Mouse (Mus musculus): ENCODE measurements around the gene Smurf2. TPM values are rescaled to one million over a fixed set of nuclear protein-coding genes. Genes with fewer than 3 reads are reported as not detected.
A peak's percentile ranks its signal among the peaks of the same experiment; 100 is the strongest.

Smurf2 gene
- polyA plus RNA-seq, 1 experiment from 2014 or later: 14.1 TPM

GRCm38 (mm10) chr11:106896561-106897168, 23.9 kb downstream of the Smurf2 start:
- H3K9me3 ChIP-seq: no peaks in the 10 kb centered on the region
- no peak for ATAC-seq (ENCODE audit: low read depth)
- H3K27ac ChIP-seq (replicated peaks): no peak overlapping the region
- no peak overlapping the region for H3K9ac ChIP-seq
- no peaks in the 10 kb centered on the region for H3K27me3 ChIP-seq
- H3K4me2 ChIP-seq: no peak overlapping the region
- 86% methylated on average over 2 of the region's 2 CpGs for WGBS
- H3K4me3 ChIP-seq: no peak overlapping the region
- peaks cover 7% of the 10 kb centered on the region; the same call in 1 of the 2 replicates for H3K4me1 ChIP-seq (replicated peaks)
- no peaks in the 10 kb centered on the region for H3K36me3 ChIP-seq

GRCm38 (mm10) chr11:106883656-106884055, 36.9 kb downstream of the Smurf2 start:
- Histone ChIP-seq H3K9ac (no peak overlapping the region), H3K4me3 (no peak overlapping the region), H3K27ac (replicated peaks) (no peak overlapping the region), H3K27me3 (no peaks in the 10 kb centered on the region), H3K4me1 (replicated peaks) (no peaks in the 10 kb centered on the region), H3K9me3 (no peaks in the 10 kb centered on the region), H3K36me3 (no peaks in the 10 kb centered on the region), H3K4me2 (no peak overlapping the region)
- no peak for ATAC-seq (ENCODE audit: low read depth)
- 59% methylated on average over 1 of the region's 1 CpGs for WGBS

- Histone ChIP-seq H3K4me2 (no peak overlapping the region), H3K27ac (replicated peaks) (no peak overlapping the region), H3K27me3 (no peaks in the 10 kb centered on the region), H3K4me1 (replicated peaks) (0 out of 2 replicates have a peak, but pooled peaks cover 7% of the 10 kb centered on the region), H3K9ac (no peak overlapping the region), H3K4me3 (no peak overlapping the region), H3K36me3 (peaks cover 16% of the 10 kb centered on the region), H3K9me3 (no peaks in the 10 kb centered on the region)
- no peak for ATAC-seq (ENCODE audit: low read depth)
- WGBS: 89% methylated on average over 6 of the region's 6 CpGs
Measured at GRCm38 (mm10) chr11:106872650-106873049, 47.9 kb downstream of the Smurf2 start.

GRCm38 (mm10) chr11:106851438-106851837, 69.1 kb downstream of the Smurf2 start:
- H3K9ac ChIP-seq: no peak overlapping the region
- 69% methylated on average over 2 of the region's 2 CpGs for WGBS

GRCm38 (mm10) chr11:106842002-106842401, 78.5 kb downstream of the Smurf2 start:
- ATAC-seq (ENCODE audit: low read depth): no peak
- Histone ChIP-seq H3K4me1 (replicated peaks) (no peaks in the 10 kb centered on the region), H3K4me2 (no peak overlapping the region), H3K9me3 (no peaks in the 10 kb centered on the region), H3K9ac (no peak overlapping the region), H3K4me3 (no peak overlapping the region), H3K36me3 (peaks cover 64% of the 10 kb centered on the region), H3K27me3 (no peaks in the 10 kb centered on the region), H3K27ac (replicated peaks) (no peak overlapping the region)
- 94% methylated on average over 3 of the region's 3 CpGs for WGBS

More at GRCm38 (mm10) chr11:106851438-106851837, 69.1 kb downstream of the Smurf2 start:
- Histone ChIP-seq H3K9me3 (no peaks in the 10 kb centered on the region), H3K4me2 (no peak overlapping the region), H3K4me1 (replicated peaks) (no peaks in the 10 kb centered on the region), H3K36me3 (peaks cover 40% of the 10 kb centered on the region), H3K27me3 (no peaks in the 10 kb centered on the region), H3K4me3 (no peak overlapping the region), H3K27ac (replicated peaks) (no peak overlapping the region)
- ATAC-seq (ENCODE audit: low read depth): no peak

- H3K9ac ChIP-seq: no peak overlapping the region
Measured at GRCm38 (mm10) chr11:106828079-106828478, 92.4 kb downstream of the Smurf2 start.

GRCm38 (mm10) chr11:106824403-106824802, 96.1 kb downstream of the Smurf2 start:
- no peak for ATAC-seq (ENCODE audit: low read depth)
- Histone ChIP-seq H3K27ac (replicated peaks) (no peak overlapping the region), H3K9me3 (no peaks in the 10 kb centered on the region), H3K27me3 (no peaks in the 10 kb centered on the region), H3K36me3 (peaks cover 72% of the 10 kb centered on the region), H3K4me3 (no peak overlapping the region), H3K4me1 (replicated peaks) (no peaks in the 10 kb centered on the region), H3K4me2 (no peak overlapping the region), H3K9ac (no peak overlapping the region)
- 91% methylated on average over 10 of the region's 10 CpGs for WGBS

More at GRCm38 (mm10) chr11:106828079-106828478, 92.4 kb downstream of the Smurf2 start:
- 95% methylated on average over 7 of the region's 7 CpGs for WGBS
- no peak overlapping the region for H3K4me3 ChIP-seq
- no peak overlapping the region for H3K27ac ChIP-seq (replicated peaks)
- H3K36me3 ChIP-seq: peaks cover 77% of the 10 kb centered on the region
- no peaks in the 10 kb centered on the region for H3K9me3 ChIP-seq
- no peak for ATAC-seq (ENCODE audit: low read depth)
- H3K4me1 ChIP-seq (replicated peaks): no peaks in the 10 kb centered on the region
- no peak overlapping the region for H3K4me2 ChIP-seq
- no peaks in the 10 kb centered on the region for H3K27me3 ChIP-seq

GRCm38 (mm10) chr11:106823741-106824140, 96.8 kb downstream of the Smurf2 start:
- no peak overlapping the region for H3K4me2 ChIP-seq
- no peak overlapping the region for H3K9ac ChIP-seq
- no peak overlapping the region for H3K27ac ChIP-seq (replicated peaks)
- WGBS: 96% methylated on average over 8 of the region's 8 CpGs
- no peak for ATAC-seq (ENCODE audit: low read depth)
- H3K36me3 ChIP-seq: peaks cover 73% of the 10 kb centered on the region
- no peaks in the 10 kb centered on the region for H3K9me3 ChIP-seq
- no peak overlapping the region for H3K4me3 ChIP-seq
- no peaks in the 10 kb centered on the region for H3K27me3 ChIP-seq
- H3K4me1 ChIP-seq (replicated peaks): peaks cover 3% of the 10 kb centered on the region

- WGBS: 87% methylated on average over 5 of the region's 5 CpGs
- Histone ChIP-seq H3K36me3 (peaks cover 73% of the 10 kb centered on the region), H3K9me3 (no peaks in the 10 kb centered on the region), H3K4me2 (no peak overlapping the region), H3K4me1 (replicated peaks) (peaks cover 11% of the 10 kb centered on the region), H3K27ac (replicated peaks) (no peak overlapping the region), H3K27me3 (no peaks in the 10 kb centered on the region), H3K9ac (no peak overlapping the region), H3K4me3 (no peak overlapping the region)
- ATAC-seq (ENCODE audit: low read depth): no peak
Measured at GRCm38 (mm10) chr11:106822911-106823310, 97.6 kb downstream of the Smurf2 start.

GRCm38 (mm10) chr11:106822491-106822890, 98.0 kb downstream of the Smurf2 start:
- H3K4me3 ChIP-seq: no peak overlapping the region
- H3K9me3 ChIP-seq: no peaks in the 10 kb centered on the region
- peaks cover 14% of the 10 kb centered on the region for H3K4me1 ChIP-seq (replicated peaks)
- ATAC-seq (ENCODE audit: low read depth): no peak
- no peak overlapping the region for H3K27ac ChIP-seq (replicated peaks)
- no peak overlapping the region for H3K4me2 ChIP-seq
- H3K27me3 ChIP-seq: no peaks in the 10 kb centered on the region
- peaks cover 74% of the 10 kb centered on the region for H3K36me3 ChIP-seq
- no peak overlapping the region for H3K9ac ChIP-seq
- 94% methylated on average over 8 of the region's 8 CpGs for WGBS

- no peak overlapping the region for H3K4me3 ChIP-seq
- H3K4me1 ChIP-seq (replicated peaks): peaks cover 14% of the 10 kb centered on the region
- H3K36me3 ChIP-seq: peaks cover 79% of the 10 kb centered on the region
- no peaks in the 10 kb centered on the region for H3K27me3 ChIP-seq
- no peak for ATAC-seq (ENCODE audit: low read depth)
- 89% methylated on average over 6 of the region's 6 CpGs for WGBS
- no peak overlapping the region for H3K27ac ChIP-seq (replicated peaks)
- H3K4me2 ChIP-seq: no peak overlapping the region
- H3K9ac ChIP-seq: no peak overlapping the region
- no peaks in the 10 kb centered on the region for H3K9me3 ChIP-seq
Measured at GRCm38 (mm10) chr11:106821397-106821796, 99.1 kb downstream of the Smurf2 start.

GRCm38 (mm10) chr11:106820972-106821371, 99.5 kb downstream of the Smurf2 start:
- H3K36me3 ChIP-seq: peaks cover 79% of the 10 kb centered on the region
- H3K27ac ChIP-seq (replicated peaks): no peak overlapping the region; the same call in 1 of the 2 replicates
- no peak for ATAC-seq (ENCODE audit: low read depth)

GRCm38 (mm10) chr11:106820252-106820651, 100.3 kb downstream of the Smurf2 start:
- ATAC-seq (ENCODE audit: low read depth): no peak

More at GRCm38 (mm10) chr11:106820972-106821371, 99.5 kb downstream of the Smurf2 start:
- peaks cover 14% of the 10 kb centered on the region for H3K4me1 ChIP-seq (replicated peaks)
- H3K9ac ChIP-seq: no peak overlapping the region
- no peak overlapping the region for H3K4me3 ChIP-seq
- H3K4me2 ChIP-seq: no peak overlapping the region
- no peaks in the 10 kb centered on the region for H3K27me3 ChIP-seq
- H3K9me3 ChIP-seq: no peaks in the 10 kb centered on the region
- WGBS: 59% methylated on average over 4 of the region's 4 CpGs

More at GRCm38 (mm10) chr11:106820252-106820651, 100.3 kb downstream of the Smurf2 start:
- Histone ChIP-seq H3K27me3 (no peaks in the 10 kb centered on the region), H3K9ac (no peak overlapping the region), H3K9me3 (no peaks in the 10 kb centered on the region), H3K27ac (replicated peaks) (peak overlapping the region; percentile 34; the same call in 1 of the 2 replicates), H3K4me1 (replicated peaks) (peaks cover 14% of the 10 kb centered on the region), H3K4me3 (no peak overlapping the region), H3K4me2 (no peak overlapping the region), H3K36me3 (peaks cover 85% of the 10 kb centered on the region)
- 64% methylated on average over 6 of the region's 6 CpGs for WGBS

Data from neural tube, embryonic 13.5 days (tissue).